Mouse (Mus musculus) hindbrain, embryonic 13.5 days (tissue): ENCODE measurements around the gene Ahdc1. TPM values are rescaled to one million over a fixed set of nuclear protein-coding genes. Genes with fewer than 3 reads are reported as not detected.

Source experiments
- ATAC-seq: fragments of 200-750 bp; cut with Nextera tagmentation; 2 replicates; pipeline ENCODE4 v1.8.0; 2017; ENCODE audit warnings: moderate TSS enrichment; ENCODE audit not compliant: low FRiP score
- H3K27ac ChIP-seq: fragments of 300-500 bp; sonication (generic); 2 replicates; pipeline ENCODE4 v1.5.1; 2015; ENCODE audit warnings: inconsistent platforms, mild to moderate bottlenecking, moderate library complexity
- H3K27me3 ChIP-seq: fragments of 300-500 bp; sonication (generic); 2 replicates; pipeline ENCODE4 v1.6.1; 2015; ENCODE audit warnings: mild to moderate bottlenecking, inconsistent platforms
- H3K36me3 ChIP-seq: fragments of 300-500 bp; sonication (generic); 2 replicates; pipeline ENCODE4 v1.6.1; 2015; ENCODE audit warnings: mild to moderate bottlenecking, inconsistent platforms
- H3K4me1 ChIP-seq: fragments of 300-500 bp; sonication (generic); replicated peaks from 2 replicates; pipeline ENCODE4 v1.6.1; 2015; ENCODE audit warnings: inconsistent platforms
- H3K4me2 ChIP-seq: fragments of 300-500 bp; sonication (generic); 2 replicates; pipeline ENCODE4 v1.6.1; 2015; ENCODE audit warnings: inconsistent platforms, mild to moderate bottlenecking, moderate library complexity
- H3K4me3 ChIP-seq: fragments of 300-500 bp; sonication (generic); 2 replicates; pipeline ENCODE4 v1.5.1; 2015; ENCODE audit warnings: mild to moderate bottlenecking, inconsistent platforms
- H3K9ac ChIP-seq: fragments of 300-500 bp; sonication (generic); 2 replicates; pipeline ENCODE4 v1.6.1; 2015; ENCODE audit warnings: mild to moderate bottlenecking, inconsistent platforms
- H3K9me3 ChIP-seq: fragments of 300-500 bp; sonication (generic); 2 replicates; pipeline ENCODE4 v1.6.1; 2016; ENCODE audit warnings: inconsistent platforms
- WGBS: fragments of 180-500 bp; shearing (Covaris S2); methylation state at CpG from one replicate; pipeline ENCODE4 v1.1.7; 2015; 5-methylcytosine and 5-hydroxymethylcytosine counted together
- polyA plus RNA-seq: library from polyadenylated mRNA; unstranded; fragments of >200 nt; fragmentation: Nextera tagmentation; extraction: Ambion mirVana; gene quantifications from 2 replicates; pipeline ENCODE4 v1.2.1, GENCODE M21; 2015

The Ahdc1 gene
- polyA plus RNA-seq, 1 experiment from 2014 or later: 12.5 TPM

- Histone ChIP-seq H3K4me2 (peak overlapping the region; percentile 26), H3K9me3 (no peaks in the 10 kb centered on the region), H3K36me3 (peaks cover 11% of the 10 kb centered on the region; the same call in 1 of the 2 replicates), H3K27ac (peak overlapping the region; percentile 83), H3K4me3 (no peak overlapping the region), H3K9ac (peak overlapping the region; percentile 51; the same call in 1 of the 2 replicates), H3K4me1 (peaks cover 95% of the 10 kb centered on the region), H3K27me3 (no peaks in the 10 kb centered on the region)
- WGBS: 28% methylated on average over 3 of the region's 4 CpGs
- ATAC-seq: no peak
Measured at GRCm38 (mm10) chr4:133024404-133024803, 13.3 kb downstream of the Ahdc1 start.

GRCm38 (mm10) chr4:133024969-133025685 is 14.1 kb downstream of the Ahdc1 start:
- Histone ChIP-seq H3K27me3 (no peaks in the 10 kb centered on the region), H3K4me3 (no peak overlapping the region), H3K4me2 (peak overlapping the region; percentile 26), H3K9me3 (no peaks in the 10 kb centered on the region), H3K36me3 (peaks cover 9% of the 10 kb centered on the region; the same call in 1 of the 2 replicates), H3K9ac (peak overlapping the region; percentile 51), H3K4me1 (peaks cover 93% of the 10 kb centered on the region), H3K27ac (peak overlapping the region; percentile 83)
- WGBS: 8% methylated on average over 10 of the region's 10 CpGs
- peak; percentile 15; the same call in 1 of the 2 replicates for ATAC-seq

DNA sequence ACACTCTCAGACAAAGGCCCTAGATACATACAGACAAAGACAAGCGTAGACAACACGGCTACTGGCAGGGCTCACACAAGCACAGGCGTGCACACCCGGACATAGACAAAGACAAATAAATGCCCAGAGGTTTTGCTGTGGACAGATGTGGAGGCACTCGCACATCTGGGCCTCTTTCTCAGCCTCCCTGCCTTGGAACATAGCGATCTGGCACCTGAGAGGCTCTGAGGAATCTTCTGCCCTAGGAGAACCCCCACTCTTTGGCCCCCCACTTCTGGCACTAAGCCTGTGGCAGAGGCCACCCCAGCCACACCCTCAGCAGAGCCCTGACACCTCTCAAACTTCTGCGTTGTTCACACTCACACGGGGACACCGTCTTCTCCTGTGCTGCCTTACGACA is 15.2 kb downstream of the Ahdc1 start:
- H3K9me3 ChIP-seq: no peaks in the 10 kb centered on the region
- peak overlapping the region; percentile 83 for H3K27ac ChIP-seq
- ATAC-seq: no peak
- no peak overlapping the region for H3K4me2 ChIP-seq
- H3K4me3 ChIP-seq: no peak overlapping the region
- peaks cover 9% of the 10 kb centered on the region for H3K36me3 ChIP-seq
- no peak overlapping the region for H3K9ac ChIP-seq
- peaks cover 83% of the 10 kb centered on the region for H3K4me1 ChIP-seq
- H3K27me3 ChIP-seq: no peaks in the 10 kb centered on the region
- WGBS: 62% methylated on average over 10 of the region's 10 CpGs

DNA sequence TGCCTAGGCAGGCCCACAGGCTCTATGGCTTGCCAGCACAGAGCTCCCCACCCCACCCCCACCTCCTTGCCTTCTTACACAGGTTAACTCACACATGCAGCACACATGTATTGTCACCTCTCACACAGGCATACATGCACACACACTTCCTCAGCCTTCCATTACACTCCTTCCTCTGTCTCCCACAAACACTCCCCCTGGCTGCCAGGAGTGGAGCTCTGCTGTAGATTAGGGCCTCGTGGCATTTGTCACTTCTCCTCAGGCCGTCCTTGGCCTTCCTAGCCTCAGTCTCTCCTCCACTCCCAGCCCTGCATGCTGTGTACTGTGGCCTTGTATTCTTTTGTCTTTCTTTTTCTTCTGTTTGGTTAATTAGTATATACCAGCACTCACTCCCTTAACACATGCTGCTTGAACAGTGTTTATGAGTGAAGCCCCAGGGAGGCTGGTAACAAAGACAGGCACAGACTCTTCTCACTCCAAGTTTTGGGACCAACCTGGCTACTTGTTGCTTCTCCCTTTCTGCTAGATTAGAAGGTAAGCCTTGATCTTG is 15.8 kb downstream of the Ahdc1 start:
- 20% methylated on average over 2 of the region's 2 CpGs for WGBS
- Histone ChIP-seq H3K4me1 (peaks cover 76% of the 10 kb centered on the region), H3K4me3 (no peak overlapping the region), H3K27me3 (no peaks in the 10 kb centered on the region), H3K27ac (peak overlapping the region; percentile 83), H3K36me3 (peaks cover 9% of the 10 kb centered on the region), H3K4me2 (no peak overlapping the region), H3K9me3 (no peaks in the 10 kb centered on the region), H3K9ac (no peak overlapping the region)
- ATAC-seq: no peak

DNA sequence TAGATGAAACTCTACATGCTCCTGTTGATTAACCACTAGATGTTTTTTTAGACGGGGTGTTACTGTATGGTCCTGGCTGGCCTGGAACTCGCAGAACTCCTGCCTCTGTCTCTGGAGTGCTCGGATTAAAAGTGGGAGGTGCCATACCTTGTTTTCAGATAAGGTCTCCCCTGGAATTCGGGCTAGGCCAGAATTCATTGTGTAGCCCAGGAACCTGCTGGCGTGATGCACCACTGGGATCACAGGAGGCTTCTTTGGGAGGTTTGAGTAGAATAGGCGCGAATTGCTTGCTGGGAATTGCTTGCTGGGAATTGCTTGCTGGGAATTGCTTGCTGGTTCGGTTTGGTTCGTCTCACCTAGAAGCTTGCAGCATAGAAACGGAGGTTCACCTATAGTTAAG is 16.7 kb downstream of the Ahdc1 start:
- Histone ChIP-seq H3K9me3 (no peaks in the 10 kb centered on the region), H3K4me2 (no peak overlapping the region), H3K4me3 (no peak overlapping the region), H3K27ac (no peak overlapping the region), H3K27me3 (no peaks in the 10 kb centered on the region), H3K4me1 (peaks cover 68% of the 10 kb centered on the region), H3K9ac (no peak overlapping the region), H3K36me3 (peaks cover 9% of the 10 kb centered on the region)
- WGBS: 68% methylated on average over 10 of the region's 10 CpGs
- ATAC-seq: no peak

GRCm38 (mm10) chr4:133028193-133028592 is 17.1 kb downstream of the Ahdc1 start:
- WGBS: 93% methylated on average over 6 of the region's 6 CpGs
- Histone ChIP-seq H3K4me2 (no peak overlapping the region), H3K9me3 (no peaks in the 10 kb centered on the region), H3K27ac (no peak overlapping the region), H3K4me1 (peaks cover 63% of the 10 kb centered on the region), H3K9ac (no peak overlapping the region), H3K27me3 (no peaks in the 10 kb centered on the region), H3K36me3 (peaks cover 9% of the 10 kb centered on the region), H3K4me3 (no peak overlapping the region)
- no peak for ATAC-seq

DNA sequence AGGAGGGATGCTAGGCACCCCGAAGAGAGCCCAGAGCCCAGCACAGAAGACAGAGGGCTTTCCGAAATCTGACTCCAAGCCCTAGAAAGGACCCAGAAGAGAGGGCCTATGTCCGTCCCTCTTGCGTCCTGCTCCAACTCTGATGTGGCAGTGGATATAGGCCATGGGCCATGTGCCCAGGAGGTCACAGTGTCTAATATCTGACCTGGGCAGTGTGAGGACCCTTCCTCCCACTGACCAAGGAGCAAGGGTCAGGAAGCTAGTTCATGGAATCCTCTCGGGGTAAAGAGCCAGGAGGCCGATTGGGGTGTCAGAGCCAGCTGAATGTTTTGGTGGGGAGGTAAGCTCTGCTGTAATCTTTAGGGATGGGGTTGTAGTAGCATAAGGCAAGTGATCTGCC is 17.8 kb downstream of the Ahdc1 start:
- no peak overlapping the region for H3K27ac ChIP-seq
- no peaks in the 10 kb centered on the region for H3K27me3 ChIP-seq
- H3K9me3 ChIP-seq: no peaks in the 10 kb centered on the region
- no peak overlapping the region for H3K4me2 ChIP-seq
- no peak overlapping the region for H3K4me3 ChIP-seq
- H3K36me3 ChIP-seq: peaks cover 9% of the 10 kb centered on the region
- H3K9ac ChIP-seq: no peak overlapping the region
- ATAC-seq: no peak
- H3K4me1 ChIP-seq: peaks cover 57% of the 10 kb centered on the region
- 85% methylated on average over 6 of the region's 6 CpGs for WGBS

DNA sequence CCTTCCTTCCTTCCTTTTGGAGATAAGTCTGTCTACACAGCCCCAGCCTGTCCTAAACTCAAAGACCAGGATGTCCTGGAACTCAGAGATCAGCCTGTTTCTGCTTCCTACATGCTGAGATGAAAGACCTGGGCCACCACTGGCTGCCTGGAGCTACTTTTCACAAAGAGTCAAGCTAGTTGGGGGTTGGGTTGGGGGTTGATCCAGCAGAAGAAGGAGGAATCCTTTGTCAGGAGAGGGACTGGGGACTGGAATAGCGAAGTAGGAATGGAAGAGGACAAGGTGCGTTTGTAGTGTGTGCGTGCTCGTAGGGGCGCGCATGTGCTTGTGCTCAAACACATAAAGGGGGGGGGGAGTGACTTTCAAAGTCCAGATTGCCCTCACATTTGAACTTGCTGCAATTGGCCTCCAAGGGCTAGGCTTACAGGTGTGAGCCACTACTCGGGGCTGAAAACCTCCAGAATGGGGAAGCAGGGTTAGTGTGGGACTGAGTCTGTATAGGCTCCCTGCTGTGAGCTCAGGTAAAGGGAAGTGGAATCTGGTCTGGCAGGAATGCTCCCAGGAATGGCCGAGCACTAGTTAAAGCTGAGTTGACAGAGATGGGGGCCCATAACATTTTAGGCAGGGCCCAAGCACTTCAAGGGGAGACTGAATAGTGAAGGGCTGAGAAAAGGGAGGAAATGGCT is 21.5 kb downstream of the Ahdc1 start:
- WGBS: 91% methylated on average over 8 of the region's 8 CpGs
- Histone ChIP-seq H3K27ac (no peak overlapping the region), H3K4me3 (no peak overlapping the region), H3K36me3 (peaks cover 4% of the 10 kb centered on the region), H3K9me3 (no peaks in the 10 kb centered on the region), H3K4me2 (no peak overlapping the region), H3K4me1 (peaks cover 40% of the 10 kb centered on the region), H3K9ac (no peak overlapping the region), H3K27me3 (peaks cover 19% of the 10 kb centered on the region; the same call in 1 of the 2 replicates)
- no peak for ATAC-seq

DNA sequence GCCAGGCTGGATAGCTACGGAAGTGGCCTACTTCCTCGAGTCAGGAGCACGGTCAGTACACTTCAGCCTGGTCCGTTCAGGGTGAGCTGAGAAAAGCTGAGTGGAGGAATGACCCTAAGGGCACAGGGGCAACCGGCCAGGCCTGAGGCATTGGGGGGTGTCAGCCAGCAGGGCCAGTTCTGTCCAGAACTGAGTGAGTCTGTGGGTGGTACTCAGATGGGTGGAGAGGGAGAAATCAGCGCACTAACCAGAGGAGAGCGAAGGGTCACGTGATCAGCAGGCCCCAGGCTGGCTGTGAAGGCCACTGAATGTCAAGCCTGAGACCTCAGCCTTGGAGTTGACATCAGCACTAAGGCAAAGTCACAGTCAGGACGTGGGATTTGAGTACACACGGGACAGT is 23.4 kb downstream of the Ahdc1 start:
- Histone ChIP-seq H3K4me3 (no peak overlapping the region), H3K36me3 (no peaks in the 10 kb centered on the region; the same call in 1 of the 2 replicates), H3K4me1 (peaks cover 45% of the 10 kb centered on the region), H3K9me3 (no peaks in the 10 kb centered on the region), H3K27me3 (peaks cover 23% of the 10 kb centered on the region; the same call in 1 of the 2 replicates), H3K9ac (peak overlapping the region; percentile 16; the same call in 1 of the 2 replicates), H3K4me2 (no peak overlapping the region), H3K27ac (no peak overlapping the region)
- WGBS: 77% methylated on average over 10 of the region's 10 CpGs
- no peak for ATAC-seq

- Histone ChIP-seq H3K36me3 (no peaks in the 10 kb centered on the region; the same call in 1 of the 2 replicates), H3K4me3 (no peak overlapping the region), H3K4me2 (no peak overlapping the region), H3K9ac (no peak overlapping the region), H3K9me3 (no peaks in the 10 kb centered on the region), H3K27ac (no peak overlapping the region), H3K27me3 (peaks cover 23% of the 10 kb centered on the region; the same call in 1 of the 2 replicates), H3K4me1 (peaks cover 48% of the 10 kb centered on the region)
- no peak for ATAC-seq
- WGBS: 89% methylated on average over 1 of the region's 1 CpGs
Measured at GRCm38 (mm10) chr4:133035446-133035845, 24.4 kb downstream of the Ahdc1 start.

GRCm38 (mm10) chr4:133035946-133036345 is 24.9 kb downstream of the Ahdc1 start:
- Histone ChIP-seq H3K27me3 (peaks cover 23% of the 10 kb centered on the region; the same call in 1 of the 2 replicates), H3K27ac (no peak overlapping the region), H3K9me3 (no peaks in the 10 kb centered on the region), H3K36me3 (no peaks in the 10 kb centered on the region; the same call in 1 of the 2 replicates), H3K4me3 (no peak overlapping the region), H3K9ac (no peak overlapping the region), H3K4me2 (no peak overlapping the region), H3K4me1 (peaks cover 53% of the 10 kb centered on the region)
- 75% methylated on average over 3 of the region's 3 CpGs for WGBS
- no peak for ATAC-seq

DNA sequence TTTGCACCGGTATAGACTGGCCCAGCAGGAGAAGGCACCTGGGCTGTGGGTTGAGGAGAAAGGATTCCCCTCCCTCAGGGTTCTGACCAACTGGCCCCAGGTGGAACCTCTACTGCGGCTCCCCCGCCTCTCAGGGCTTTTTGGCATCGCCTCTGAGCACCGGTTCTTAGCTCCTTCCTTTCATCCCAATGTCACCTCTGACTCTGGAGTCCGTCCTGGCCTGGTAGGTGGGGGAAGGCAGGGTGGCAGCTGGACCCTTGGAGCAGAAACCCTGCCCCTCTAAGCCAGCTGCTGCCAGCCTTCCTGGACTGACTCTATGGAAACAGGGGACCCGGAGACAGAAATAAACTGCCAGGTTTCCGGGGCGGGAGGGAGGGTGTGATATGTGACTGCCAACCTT is 26.2 kb downstream of the Ahdc1 start:
- ATAC-seq: no peak
- peaks cover 67% of the 10 kb centered on the region for H3K4me1 ChIP-seq

More for the DNA sequence above, 26.2 kb downstream of the Ahdc1 start:
- WGBS: 28% methylated on average over 9 of the region's 9 CpGs
- no peak overlapping the region for H3K27ac ChIP-seq
- H3K9me3 ChIP-seq: no peaks in the 10 kb centered on the region
- H3K9ac ChIP-seq: 0 out of 2 replicates have a peak overlapping the region, but pooled peaks have one; percentile 46
- peak overlapping the region; percentile 100 for H3K4me2 ChIP-seq
- no peak overlapping the region for H3K4me3 ChIP-seq
- H3K27me3 ChIP-seq: peaks cover 23% of the 10 kb centered on the region; the same call in 1 of the 2 replicates
- H3K36me3 ChIP-seq: no peaks in the 10 kb centered on the region
